Mouse (Mus musculus) heart, embryonic 11.5 days (tissue): ENCODE results near the gene Epb41l4b. TPM values are rescaled to one million over a fixed set of nuclear protein-coding genes. Genes with fewer than 3 reads are reported as not detected.

ENCODE experiments used
- ATAC-seq: fragments of 200-750 bp; cut with Nextera tagmentation; replicated peaks from 2 replicates; pipeline ENCODE4 v1.8.0; 2017; ENCODE audit warnings: moderate library complexity; ENCODE audit not compliant: insufficient number of reproducible peaks, low FRiP score, low TSS enrichment
- H3K27ac ChIP-seq: fragments of 300-500 bp; sonication (generic); 2 replicates; pipeline ENCODE4 v1.5.1; 2014; ENCODE audit warnings: mild to moderate bottlenecking, low read depth, low read length
- H3K27me3 ChIP-seq: fragments of 300-500 bp; sonication (generic); 2 replicates; pipeline ENCODE4 v1.6.1; 2014; ENCODE audit warnings: mild to moderate bottlenecking, low read length, mixed read lengths; ENCODE audit not compliant: control insufficient read depth, insufficient read depth
- H3K36me3 ChIP-seq: fragments of 300-500 bp; sonication (generic); 2 replicates; pipeline ENCODE4 v1.6.1; 2014; ENCODE audit warnings: mild to moderate bottlenecking, low read length, moderate library complexity, mixed read lengths; ENCODE audit not compliant: control insufficient read depth, insufficient read depth
- H3K4me1 ChIP-seq: fragments of 300-500 bp; sonication (generic); 2 replicates; pipeline ENCODE4 v1.6.1; 2014; ENCODE audit warnings: low read length; ENCODE audit not compliant: control insufficient read depth, insufficient read depth
- H3K4me2 ChIP-seq: fragments of 300-500 bp; sonication (generic); 2 replicates; pipeline ENCODE4 v1.6.1; 2014; ENCODE audit warnings: mild to moderate bottlenecking, moderate library complexity
- H3K4me3 ChIP-seq: fragments of 300-500 bp; sonication (generic); 2 replicates; pipeline ENCODE4 v1.5.1; 2014; ENCODE audit warnings: low read depth, low read length
- H3K9ac ChIP-seq: fragments of 300-500 bp; sonication (generic); 2 replicates; pipeline ENCODE4 v1.6.1; 2014; ENCODE audit warnings: mild to moderate bottlenecking, low read depth, low read length, moderate library complexity
- H3K9me3 ChIP-seq: fragments of 300-500 bp; sonication (generic); replicated peaks from 2 replicates; pipeline ENCODE4 v1.6.1; 2016; ENCODE audit warnings: low read length; ENCODE audit not compliant: control insufficient read depth
- WGBS: fragments of 180-500 bp; shearing (Covaris S2); extraction: QIAGEN DNeasy Blood & Tissue Kit; methylation state at CpG from one replicate; pipeline ENCODE4 v1.1.7; 2014; ENCODE audit not compliant: insufficient replicate concordance; 5-methylcytosine and 5-hydroxymethylcytosine counted together
- polyA plus RNA-seq: library from polyadenylated mRNA; unstranded; fragments of >200 nt; fragmentation: Nextera tagmentation; extraction: Ambion mirVana; gene quantifications from 2 replicates; pipeline ENCODE4 v1.2.1, GENCODE M21; 2014

Epb41l4b gene
- polyA plus RNA-seq, 1 experiment from 2014 or later = 0.67 TPM

- Histone ChIP-seq H3K4me1 (peaks cover 4% of the 10 kb centered on the region; the same call in 1 of the 2 replicates), H3K27ac (no peak overlapping the region), H3K27me3 (no peaks in the 10 kb centered on the region), H3K36me3 (no peaks in the 10 kb centered on the region), H3K9me3 (no peaks in the 10 kb centered on the region), H3K4me3 (no peak overlapping the region), H3K9ac (no peak overlapping the region), H3K4me2 (no peak overlapping the region)
- no peak for ATAC-seq
- 66% methylated on average over 8 of the region's 8 CpGs for WGBS
Measured at GRCm38 (mm10) chr4:57040481-57040880, 102.8 kb downstream of the Epb41l4b start.

GRCm38 (mm10) chr4:57039127-57040031 is 103.9 kb downstream of the Epb41l4b start:
- 13% methylated on average over 23 of the region's 23 CpGs for WGBS
- ATAC-seq = 0 out of 2 replicates have a peak, but pooled peaks have one; percentile 22
- no peaks in the 10 kb centered on the region for H3K27me3 ChIP-seq
- no peak overlapping the region for H3K27ac ChIP-seq
- no peak overlapping the region for H3K9ac ChIP-seq
- H3K4me3 ChIP-seq = peak overlapping the region; percentile 17; the same call in 1 of the 2 replicates
- H3K4me2 ChIP-seq = peak overlapping the region; percentile 60
- peaks cover 4% of the 10 kb centered on the region; the same call in 1 of the 2 replicates for H3K4me1 ChIP-seq
- no peaks in the 10 kb centered on the region for H3K9me3 ChIP-seq
- no peaks in the 10 kb centered on the region for H3K36me3 ChIP-seq

- H3K36me3 ChIP-seq = no peaks in the 10 kb centered on the region
- no peak overlapping the region for H3K4me3 ChIP-seq
- H3K4me1 ChIP-seq = peaks cover 4% of the 10 kb centered on the region; the same call in 1 of the 2 replicates
- no peaks in the 10 kb centered on the region for H3K27me3 ChIP-seq
- WGBS = 70% methylated on average over 7 of the region's 7 CpGs
- ATAC-seq = no peak
- H3K9me3 ChIP-seq = no peaks in the 10 kb centered on the region
- no peak overlapping the region for H3K9ac ChIP-seq
- no peak overlapping the region for H3K27ac ChIP-seq
- no peak overlapping the region for H3K4me2 ChIP-seq
Measured at GRCm38 (mm10) chr4:57037554-57037953, 105.7 kb downstream of the Epb41l4b start.

- no peaks in the 10 kb centered on the region for H3K36me3 ChIP-seq
- WGBS = 66% methylated on average over 5 of the region's 5 CpGs
- ATAC-seq = no peak
Measured at GRCm38 (mm10) chr4:57034169-57034568, 109.1 kb downstream of the Epb41l4b start.

GRCm38 (mm10) chr4:57031440-57031839 is 111.8 kb downstream of the Epb41l4b start:
- no peaks in the 10 kb centered on the region for H3K36me3 ChIP-seq
- H3K27ac ChIP-seq = no peak overlapping the region
- H3K9ac ChIP-seq = no peak overlapping the region

More at GRCm38 (mm10) chr4:57034169-57034568, 109.1 kb downstream of the Epb41l4b start:
- Histone ChIP-seq H3K27me3 (no peaks in the 10 kb centered on the region), H3K27ac (no peak overlapping the region), H3K4me3 (no peak overlapping the region), H3K9ac (no peak overlapping the region), H3K4me2 (no peak overlapping the region), H3K4me1 (peaks cover under 1% of the 10 kb centered on the region; the same call in 1 of the 2 replicates), H3K9me3 (no peaks in the 10 kb centered on the region)

GRCm38 (mm10) chr4:57027954-57028353 is 115.3 kb downstream of the Epb41l4b start:
- no peaks in the 10 kb centered on the region for H3K4me1 ChIP-seq
- 55% methylated on average over 10 of the region's 10 CpGs for WGBS
- no peak overlapping the region for H3K4me3 ChIP-seq
- H3K4me2 ChIP-seq = no peak overlapping the region
- H3K9ac ChIP-seq = no peak overlapping the region
- no peaks in the 10 kb centered on the region for H3K36me3 ChIP-seq
- no peaks in the 10 kb centered on the region for H3K27me3 ChIP-seq
- H3K9me3 ChIP-seq = no peaks in the 10 kb centered on the region
- H3K27ac ChIP-seq = no peak overlapping the region
- ATAC-seq = no peak

More at GRCm38 (mm10) chr4:57031440-57031839, 111.8 kb downstream of the Epb41l4b start:
- no peaks in the 10 kb centered on the region for H3K9me3 ChIP-seq
- H3K4me1 ChIP-seq = no peaks in the 10 kb centered on the region
- ATAC-seq = no peak
- H3K27me3 ChIP-seq = no peaks in the 10 kb centered on the region
- WGBS = 71% methylated on average over 4 of the region's 4 CpGs
- no peak overlapping the region for H3K4me3 ChIP-seq
- H3K4me2 ChIP-seq = no peak overlapping the region

GRCm38 (mm10) chr4:57023527-57023926 is 119.7 kb downstream of the Epb41l4b start:
- no peak for ATAC-seq
- Histone ChIP-seq H3K27ac (no peak overlapping the region), H3K4me1 (no peaks in the 10 kb centered on the region), H3K36me3 (no peaks in the 10 kb centered on the region), H3K9me3 (no peaks in the 10 kb centered on the region), H3K4me2 (no peak overlapping the region), H3K9ac (no peak overlapping the region), H3K4me3 (no peak overlapping the region), H3K27me3 (no peaks in the 10 kb centered on the region)
- WGBS = 65% methylated on average over 3 of the region's 3 CpGs

- H3K27ac ChIP-seq = no peak overlapping the region
- ATAC-seq = no peak
Measured at GRCm38 (mm10) chr4:57021288-57021687, 121.9 kb downstream of the Epb41l4b start.

More at GRCm38 (mm10) chr4:57021288-57021687, 121.9 kb downstream of the Epb41l4b start:
- no peaks in the 10 kb centered on the region for H3K4me1 ChIP-seq
- H3K9ac ChIP-seq = no peak overlapping the region
- H3K27me3 ChIP-seq = 0 out of 2 replicates have a peak, but pooled peaks cover 3% of the 10 kb centered on the region
- H3K9me3 ChIP-seq = no peaks in the 10 kb centered on the region
- WGBS = 83% methylated on average over 3 of the region's 3 CpGs
- H3K36me3 ChIP-seq = no peaks in the 10 kb centered on the region
- H3K4me2 ChIP-seq = no peak overlapping the region
- no peak overlapping the region for H3K4me3 ChIP-seq
